Mouse (Mus musculus) monocyte, adult 2 months (primary cell): ENCODE results near the gene Prdm10.

Experiments used
- DNase-seq, 2 experiments: peaks; one replicate each; pipeline ENCODE4 v3.0.0; 2022; ENCODE audit warnings: low spot score in 2 of 2, low read depth in 1 of 2

Gene Prdm10

GRCm38 (mm10) chr9:31353518-31353917 is 73.2 kb downstream of the Prdm10 start:
- DNase-seq = no peak

DNA sequence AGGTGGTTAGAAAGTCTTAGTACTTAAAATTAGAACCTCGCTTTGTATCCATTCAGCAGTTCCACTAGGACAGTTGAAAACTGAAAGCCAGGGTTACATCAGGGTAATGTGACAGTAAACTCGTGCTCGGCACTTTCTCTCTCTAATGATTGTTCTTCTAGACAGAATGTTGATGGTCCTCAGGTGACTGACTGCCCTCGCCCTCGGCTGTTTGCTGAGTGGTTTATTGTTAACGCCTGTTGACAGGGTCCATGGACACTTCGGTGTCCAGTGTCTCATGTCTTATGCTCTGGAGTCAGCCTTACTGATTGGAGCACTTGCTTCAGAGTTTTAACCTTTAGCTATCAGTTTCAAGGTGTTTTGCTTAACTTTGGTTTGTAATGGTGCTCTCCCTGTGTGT is 73.7 kb downstream of the Prdm10 start:
- DNase-seq = no peak

- no peak for DNase-seq
These were observed 83.6 kb downstream of the Prdm10 start for GRCm38 (mm10) chr9:31363698-31364609.

- no peak for DNase-seq
These were observed 84.7 kb downstream of the Prdm10 start for GRCm38 (mm10) chr9:31365086-31365485.

DNA sequence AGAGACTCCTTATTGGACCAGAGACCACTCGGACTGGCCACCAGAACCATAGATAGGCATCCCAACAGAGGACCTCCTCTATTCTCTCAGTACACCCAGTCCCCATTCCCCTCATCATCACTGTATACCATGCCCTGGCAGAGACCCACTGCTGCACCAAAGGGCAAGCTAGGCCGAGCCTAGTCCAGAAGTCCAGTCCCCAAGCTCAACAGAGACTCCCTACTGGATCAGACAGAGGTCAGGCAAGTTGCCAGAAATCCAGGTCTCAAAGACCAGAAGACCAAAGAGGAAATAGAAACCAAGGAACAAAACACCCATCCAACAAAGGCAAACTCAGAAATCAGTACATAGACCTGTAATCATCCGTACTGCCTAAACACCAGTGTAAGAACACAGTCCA is 91.4 kb downstream of the Prdm10 start:
- DNase-seq = no peak

DNA sequence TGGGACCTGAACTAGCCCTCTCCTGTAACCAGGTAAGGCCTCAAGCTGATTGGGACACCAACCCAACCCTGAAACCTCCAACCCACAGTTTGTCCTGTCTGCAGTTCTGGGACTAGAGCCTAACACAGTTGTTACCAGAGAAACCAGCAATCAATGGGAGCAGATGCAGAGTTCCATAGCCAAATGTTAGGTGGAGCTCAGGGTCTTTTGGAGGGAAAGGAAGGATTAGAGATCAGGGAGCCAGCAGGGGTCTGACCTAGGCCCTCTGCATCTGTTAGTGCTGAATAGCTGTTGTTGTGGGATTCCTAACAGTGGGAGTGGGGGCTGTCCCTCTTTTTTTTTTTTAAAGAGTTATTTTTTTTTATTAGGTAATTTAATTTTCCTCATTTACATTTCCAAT is 96.3 kb downstream of the Prdm10 start:
- DNase-seq = no peak

DNA sequence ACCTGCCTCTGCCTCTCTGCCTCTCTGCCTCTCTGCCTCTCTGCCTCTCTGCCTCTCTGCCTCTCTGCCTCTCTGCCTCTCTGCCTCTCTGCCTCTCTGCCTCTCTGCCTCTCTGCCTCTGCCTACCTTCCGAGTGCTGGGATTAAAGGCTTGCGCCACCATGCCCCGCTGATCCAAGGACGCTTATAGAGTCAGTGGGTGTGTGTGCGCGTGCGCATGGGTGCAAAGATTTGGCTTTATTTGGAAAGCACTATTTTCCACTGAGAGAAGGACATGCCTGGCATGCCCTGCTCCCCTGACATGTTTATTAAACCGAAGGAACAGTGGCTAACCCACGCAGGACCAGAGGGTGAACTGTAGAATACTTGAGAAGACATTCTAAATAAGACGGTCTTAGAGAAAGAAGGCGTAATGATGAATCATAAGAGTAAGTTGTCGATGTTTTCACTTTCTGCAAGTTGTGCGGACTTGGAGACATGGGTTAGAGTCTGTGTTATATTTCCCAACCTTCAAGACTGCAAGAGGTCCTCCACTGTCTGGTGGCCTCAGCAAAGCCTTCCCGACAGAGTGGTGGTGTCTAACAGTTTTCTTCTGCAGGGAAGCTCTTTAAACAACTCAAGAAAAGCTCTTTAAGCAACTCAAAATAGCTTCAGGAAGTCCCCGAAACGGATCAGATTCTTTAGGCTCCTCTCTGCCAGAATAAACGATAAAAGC is 104.6 kb downstream of the Prdm10 start:
- DNase-seq = no peak

- DNase-seq = no peak
These were observed 105.1 kb downstream of the Prdm10 start for GRCm38 (mm10) chr9:31385500-31385869.

DNA sequence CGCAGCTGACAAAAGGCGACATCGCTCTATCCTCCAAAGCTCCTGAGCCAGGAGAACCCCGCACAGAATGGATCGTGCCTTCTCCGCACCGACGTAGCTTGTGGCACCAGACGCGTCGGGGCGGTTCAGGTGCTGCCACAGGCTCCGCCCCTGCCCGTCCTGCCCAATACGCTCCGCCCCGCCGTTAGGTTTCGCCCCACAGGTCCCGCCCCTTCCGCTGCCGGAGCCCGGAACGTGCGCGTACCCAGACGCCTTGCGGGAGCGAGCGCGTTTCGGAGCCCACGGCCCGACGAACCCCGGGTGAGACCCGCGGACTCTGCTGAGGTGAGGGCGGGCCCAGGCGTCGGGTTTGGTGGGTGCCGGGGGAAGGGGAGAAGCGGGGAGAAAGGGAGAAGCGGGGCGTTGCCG is 105.6 kb downstream of the Prdm10 start, which contains the start of gene Nfrkb:
Gene Nfrkb, plus strand, starts transcription at position 246 of the 408 bp plus-strand sequence.
- peak; percentile 80 to 87 for DNase-seq

DNA sequence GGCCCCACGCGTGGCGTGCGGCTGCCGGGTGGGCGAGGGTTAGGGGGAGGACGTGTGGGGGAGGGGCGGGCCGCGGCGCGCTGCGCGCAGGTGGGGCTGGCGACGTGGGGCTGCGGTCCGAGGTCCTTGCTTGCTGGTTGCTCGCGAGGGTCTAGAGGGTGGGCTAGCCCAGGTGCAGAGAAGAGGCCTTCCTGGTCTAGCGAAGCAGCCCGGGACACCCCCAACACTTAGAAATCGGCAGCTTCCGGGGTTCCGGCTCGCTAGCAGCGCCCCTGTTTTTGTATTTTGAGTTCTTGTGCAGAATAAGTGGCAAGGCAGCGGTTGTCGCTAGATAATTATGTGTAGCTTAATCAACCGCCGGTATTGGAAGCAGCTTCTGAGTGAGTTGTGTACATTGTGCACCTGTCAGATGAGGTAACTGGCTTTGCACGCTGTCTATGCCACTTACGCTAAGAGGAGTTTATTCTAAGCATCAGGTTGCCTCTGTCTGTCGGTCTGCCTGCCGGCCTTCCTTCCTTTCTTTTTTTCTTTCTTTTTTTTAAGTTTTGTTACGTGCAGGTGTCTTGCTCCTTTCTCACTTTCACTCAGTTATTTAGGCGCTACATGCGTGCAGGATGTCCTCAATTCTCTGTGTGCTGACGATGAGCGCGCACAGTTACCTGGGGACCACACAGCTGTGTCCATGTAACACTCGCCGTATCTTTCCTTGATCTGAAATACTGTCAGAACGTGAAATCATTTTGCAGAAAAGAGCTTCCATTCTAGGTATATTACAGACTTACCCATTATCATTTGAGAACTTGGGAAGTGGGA is 106.2 kb downstream of the Prdm10 start:
- DNase-seq = no peak

- no peak for DNase-seq
These were observed 106.9 kb downstream of the Prdm10 start for GRCm38 (mm10) chr9:31387206-31387605.

DNA sequence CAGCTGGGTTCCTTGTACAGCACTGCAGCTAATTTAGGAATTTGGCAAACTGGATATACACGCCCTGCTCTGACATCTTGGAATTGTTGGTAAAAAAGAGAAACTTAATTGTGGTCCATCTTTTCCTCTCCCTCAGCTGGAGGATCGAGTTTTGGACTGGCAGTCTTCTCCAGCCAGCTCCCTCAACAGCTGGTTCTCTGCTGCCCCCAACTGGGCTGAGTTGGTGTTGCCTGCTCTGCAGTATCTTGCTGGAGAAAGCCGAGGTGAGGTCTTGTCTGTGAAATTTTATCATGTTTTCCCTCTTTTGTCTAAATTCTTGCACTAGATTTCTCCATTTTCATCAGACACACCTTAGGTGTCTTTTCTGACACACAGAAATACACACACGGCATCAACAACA is 120.1 kb downstream of the Prdm10 start:
- peak in 1 of 2 experiments; percentile 40 for DNase-seq

GRCm38 (mm10) chr9:31404311-31404710 is 124.0 kb downstream of the Prdm10 start:
- no peak for DNase-seq

GRCm38 (mm10) chr9:31405217-31405616 is 124.9 kb downstream of the Prdm10 start:
- no peak for DNase-seq

GRCm38 (mm10) chr9:31412165-31412564 is 131.8 kb downstream of the Prdm10 start:
- DNase-seq = no peak

- no peak for DNase-seq
These were observed 138.5 kb downstream of the Prdm10 start for GRCm38 (mm10) chr9:31418821-31419220.

DNA sequence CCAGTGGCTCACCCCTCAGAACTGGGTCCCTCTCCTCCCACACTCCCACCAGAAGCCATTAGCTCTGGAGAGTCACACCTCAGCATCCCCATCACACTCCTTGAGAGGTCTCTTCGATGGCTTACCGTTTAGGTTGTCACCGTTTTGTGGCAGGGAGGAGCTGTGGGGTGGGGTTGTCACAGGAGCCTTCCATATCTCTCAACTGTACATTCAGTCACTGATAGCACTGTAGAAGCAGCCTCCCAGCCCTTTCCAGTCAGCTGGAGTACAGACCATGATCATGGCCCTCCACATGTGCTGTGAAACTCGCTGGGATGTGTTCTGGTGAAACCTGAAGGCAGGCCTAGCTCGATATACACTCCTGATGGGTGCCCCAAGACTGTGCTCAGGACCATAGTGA is 141.8 kb downstream of the Prdm10 start:
- DNase-seq = no peak

GRCm38 (mm10) chr9:31428971-31429370 is 148.6 kb downstream of the Prdm10 start:
- DNase-seq = no peak

DNA sequence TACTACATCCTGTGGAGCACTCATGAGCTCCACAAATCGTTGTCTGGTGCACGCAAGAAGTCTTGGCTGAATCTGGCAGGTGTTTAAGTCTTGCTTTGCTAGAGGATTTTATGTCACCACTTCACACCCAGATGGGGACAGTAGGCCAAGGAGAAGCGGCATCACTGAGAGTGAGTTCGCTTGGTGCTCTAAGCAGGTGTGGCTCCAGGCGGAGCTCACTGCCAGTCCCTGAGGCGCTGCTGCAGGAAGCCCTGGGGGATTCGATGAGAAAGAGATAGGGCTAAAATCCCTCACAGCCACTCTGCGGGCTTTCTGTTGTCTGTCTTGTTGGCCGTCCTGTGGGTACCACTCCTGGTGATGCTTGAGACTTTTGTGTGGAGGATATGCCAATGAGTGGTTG is 149.7 kb downstream of the Prdm10 start:
- DNase-seq = no peak
